In genomic region chr2:160587015-160587835, GRCm38 (mm10) we compare ENCODE assay signal across 18 mouse cellular contexts. TPM values are rescaled to one million over a fixed set of nuclear protein-coding genes. Genes with fewer than 3 reads are reported as not detected.
DNase-seq lines count a peak whose midpoint lies in the region; ATAC-seq and TF ChIP-seq lines count a peak whose summit lies in the region.
"Had no signal": no experiment of that assay in that cellular context is flagged by ENCODE, and none has a peak within 500 bp of the region (broad histone marks: within the 10 kb centered on the region; RNA-seq: fewer than 3 reads in every experiment).

No protein-coding gene starts in this region.

- no peak overlapping the region for H3K9ac ChIP-seq in kidney, postnatal 0 days (ENCODE audit: low read depth, low read length)
- H3K9ac ChIP-seq: forebrain, embryonic 13.5 days; liver, embryonic 13.5 days; neural tube, embryonic 12.5 days had no signal

- peak; percentile 37 for TF ChIP-seq CTCF in kidney, postnatal 0 days (IDR thresholded peaks at IDR 0.05; ENCODE audit: low read depth)
- TF ChIP-seq CTCF in bone marrow, adult 2 months (IDR thresholded peaks at IDR 0.05; ENCODE audit: control insufficient read depth, insufficient read depth, low read length) = peak; percentile 20; the same call in 1 of the 2 replicates

- H3K9me3 ChIP-seq in kidney, postnatal 0 days (replicated peaks; ENCODE audit: low read length) = no peaks in the 10 kb centered on the region
- H3K9me3 ChIP-seq: liver, embryonic 13.5 days; neural tube, embryonic 12.5 days had no signal

- no peak for TF ChIP-seq POLR2A in bone marrow, adult 2 months (IDR thresholded peaks at IDR 0.05; ENCODE audit: borderline replicate concordance, control insufficient read depth, low read depth, low read length)

- H3K4me3 ChIP-seq in kidney, postnatal 0 days (replicated peaks; ENCODE audit: low read depth, low read length) = no peak overlapping the region
- H3K4me3 ChIP-seq in bone marrow, adult 2 months (replicated peaks; ENCODE audit: control insufficient read depth, low read depth, low read length) = no peak overlapping the region
- H3K4me3 ChIP-seq: forebrain, embryonic 13.5 days; liver, embryonic 13.5 days; neural tube, embryonic 12.5 days had no signal

- H3K4me2 ChIP-seq in kidney, postnatal 0 days (ENCODE audit: low read length) = no peak overlapping the region
- H3K4me2 ChIP-seq: forebrain, embryonic 13.5 days; liver, embryonic 13.5 days; neural tube, embryonic 12.5 days had no signal

- no peaks in the 10 kb centered on the region for H3K4me1 ChIP-seq in kidney, postnatal 0 days (replicated peaks; ENCODE audit: insufficient read depth, low read length)
- H3K4me1 ChIP-seq in bone marrow, adult 2 months (ENCODE audit: control insufficient read depth, insufficient read depth, low read length) = no peaks in the 10 kb centered on the region
- H3K4me1 ChIP-seq: liver, embryonic 13.5 days had no signal

- 47% methylated on average over 9 of the region's 9 CpGs for WGBS in kidney, postnatal 0 days
- 70% methylated on average over 9 of the region's 9 CpGs for whole genome bisulfite sequencing in bone marrow, adult 2 months

- no peak overlapping the region for H3K27ac ChIP-seq in kidney, postnatal 0 days
- H3K27ac ChIP-seq in bone marrow, adult 2 months (ENCODE audit: control insufficient read depth, insufficient read depth, low read depth, low read length, poor library complexity) = no peak overlapping the region
- H3K27ac ChIP-seq: forebrain, embryonic 13.5 days; hindbrain, postnatal 0 days; liver, embryonic 13.5 days; macrophage; neural tube, embryonic 12.5 days had no signal

- H3K36me3 ChIP-seq in kidney, postnatal 0 days (ENCODE audit: insufficient read depth, low read length) = no peaks in the 10 kb centered on the region
- H3K36me3 ChIP-seq: liver, embryonic 13.5 days; neural tube, embryonic 12.5 days had no signal

- peak; percentile 26; the same call in 1 of the 2 replicates for ATAC-seq in kidney, postnatal 0 days (replicated peaks; ENCODE audit: low FRiP score, low read depth)
- ATAC-seq in inflammation-experienced regulatory T-cells, adult 6 months = no peak
- ATAC-seq: CD4-positive, CD25-positive, alpha-beta regulatory T cell, adult 4 months; forebrain, embryonic 13.5 days; hindbrain, postnatal 0 days; midbrain, embryonic 16.5 days had no signal

- peak; percentile 65 for DNase-seq in kidney, postnatal 0 days (ENCODE audit: low spot score)
- no peak for DNase-seq in kidney, postnatal 14 days
- DNase-seq in thymus, postnatal 4 days = peak; percentile 39
- no peak for DNase-seq in thymus, postnatal 14 days
- DNase-seq in right cerebral cortex, postnatal 25 days = no peak
- DNase-seq: cerebellum, adult 11-12 months; heart, postnatal 14 days; liver, embryonic 13.5 days; retina, postnatal 1 day; spleen, adult 18-20 months had no signal

- H3K27me3 ChIP-seq in kidney, postnatal 0 days (ENCODE audit: insufficient read depth, low read length) = no peaks in the 10 kb centered on the region

RNA-seq across cellular contexts. Expression of gene Top1, which starts 58.5 kb away (rescaled TPM):
- 56.2 and 58.2 TPM in 2 replicates for polyA plus RNA-seq in kidney, postnatal 0 days (2015; fragmentation: Nextera tagmentation; extraction: Ambion mirVana)
- polyA plus RNA-seq in bone marrow, adult 2 months (2011; ENCODE audit: insufficient read depth, insufficient read length, low replicate concordance, missing spikeins) = 53.1 and 54.4 TPM in 2 replicates
- 10 to 100 TPM; 84.6 to 91.2 (median 89.9) TPM for polyA plus RNA-seq in inflammation-experienced regulatory T-cells, adult 6 months (2017; shearing (Covaris generic))

Comparison
In these comparisons a context has a peak if more than half of its experiments do, and no peak if none do; other contexts are left out.
1. DNase-seq: peak in kidney, postnatal 0 days (single experiment) and thymus, postnatal 4 days (single experiment); none in kidney, postnatal 14 days (single experiment), thymus, postnatal 14 days (single experiment) and right cerebral cortex, postnatal 25 days (single experiment).